Mouse (Mus musculus): ENCODE measurements at regions not wholly inside any gene's neighbourhood (a gene's known extent, or its start where the extent isn't known, plus 50 kb on each side); places are given as distances from the start of the nearest gene placed in this dataset.

GRCm38 (mm10) chr2:48373086-48373485 is 440.8 kb upstream of the Acvr2a start:
- Histone ChIP-seq H3K9me3 (replicated peaks) (no peaks in the 10 kb centered on the region), H3K27ac (ENCODE audit: poor library complexity, severe bottlenecking) (no peak overlapping the region), H3K4me3 (no peak overlapping the region), H3K9ac (no peak overlapping the region), H3K27me3 (replicated peaks) (no peaks in the 10 kb centered on the region), H3K4me2 (no peak overlapping the region), H3K36me3 (no peaks in the 10 kb centered on the region), H3K4me1 (replicated peaks) (no peaks in the 10 kb centered on the region)
- no peak for ATAC-seq (ENCODE audit: insufficient number of reproducible peaks, low FRiP score)

GRCm38 (mm10) chr2:48374302-48374701 is 439.6 kb upstream of the Acvr2a start:
- Histone ChIP-seq H3K4me2 (no peak overlapping the region), H3K27me3 (replicated peaks) (no peaks in the 10 kb centered on the region), H3K36me3 (no peaks in the 10 kb centered on the region), H3K4me1 (replicated peaks) (no peaks in the 10 kb centered on the region), H3K27ac (ENCODE audit: poor library complexity, severe bottlenecking) (no peak overlapping the region), H3K4me3 (no peak overlapping the region), H3K9me3 (replicated peaks) (no peaks in the 10 kb centered on the region), H3K9ac (no peak overlapping the region)
- no peak for ATAC-seq (ENCODE audit: insufficient number of reproducible peaks, low FRiP score)
- 57% methylated on average over 4 of the region's 4 CpGs for WGBS

DNA sequence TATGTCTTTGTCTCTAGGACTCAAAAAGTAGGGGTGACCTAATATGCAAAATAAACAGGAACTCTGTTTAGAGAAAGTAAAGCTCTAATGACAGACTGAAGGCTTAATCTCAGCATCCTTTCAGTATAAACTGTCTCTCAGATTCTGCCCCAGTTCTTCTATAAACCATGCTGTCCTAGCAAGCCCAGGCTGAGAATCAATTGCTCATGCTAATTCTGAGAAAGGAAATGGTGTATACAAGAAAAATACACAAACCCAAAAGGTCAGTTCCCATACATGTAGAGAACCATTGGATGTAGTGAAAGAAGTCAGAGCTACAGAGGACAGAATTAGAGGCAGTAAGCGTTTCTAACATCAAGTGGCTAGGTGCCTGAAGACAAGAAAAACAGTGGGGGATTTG is 435.7 kb upstream of the Acvr2a start:
- Histone ChIP-seq H3K4me3 (no peak overlapping the region), H3K4me2 (no peak overlapping the region), H3K27me3 (replicated peaks) (no peaks in the 10 kb centered on the region), H3K9ac (no peak overlapping the region), H3K36me3 (no peaks in the 10 kb centered on the region), H3K9me3 (replicated peaks) (no peaks in the 10 kb centered on the region), H3K27ac (ENCODE audit: poor library complexity, severe bottlenecking) (no peak overlapping the region), H3K4me1 (replicated peaks) (peaks cover 5% of the 10 kb centered on the region; the same call in 1 of the 2 replicates)
- ATAC-seq (ENCODE audit: insufficient number of reproducible peaks, low FRiP score) = no peak
- 71% methylated on average over 1 of the region's 1 CpGs for WGBS

GRCm38 (mm10) chr2:48378749-48379148 is 435.2 kb upstream of the Acvr2a start:
- Histone ChIP-seq H3K36me3 (no peaks in the 10 kb centered on the region), H3K9me3 (replicated peaks) (no peaks in the 10 kb centered on the region), H3K4me2 (no peak overlapping the region), H3K9ac (no peak overlapping the region), H3K4me1 (replicated peaks) (peaks cover 5% of the 10 kb centered on the region; the same call in 1 of the 2 replicates), H3K27me3 (replicated peaks) (no peaks in the 10 kb centered on the region), H3K27ac (ENCODE audit: poor library complexity, severe bottlenecking) (no peak overlapping the region), H3K4me3 (no peak overlapping the region)
- WGBS = 74% methylated on average over 2 of the region's 2 CpGs
- no peak for ATAC-seq (ENCODE audit: insufficient number of reproducible peaks, low FRiP score)

- peaks cover 5% of the 10 kb centered on the region; the same call in 1 of the 2 replicates for H3K4me1 ChIP-seq (replicated peaks)
- H3K27me3 ChIP-seq (replicated peaks) = no peaks in the 10 kb centered on the region
- no peaks in the 10 kb centered on the region for H3K36me3 ChIP-seq
- no peak for ATAC-seq (ENCODE audit: insufficient number of reproducible peaks, low FRiP score)
- 33% methylated on average over 5 of the region's 5 CpGs for WGBS
- H3K9me3 ChIP-seq (replicated peaks) = no peaks in the 10 kb centered on the region
- no peak overlapping the region for H3K27ac ChIP-seq (ENCODE audit: poor library complexity, severe bottlenecking)
- H3K4me3 ChIP-seq = no peak overlapping the region
- H3K4me2 ChIP-seq = no peak overlapping the region
- H3K9ac ChIP-seq = no peak overlapping the region
Measured at GRCm38 (mm10) chr2:48380140-48380539, 433.8 kb upstream of the Acvr2a start.

- Histone ChIP-seq H3K27me3 (replicated peaks) (no peaks in the 10 kb centered on the region), H3K4me1 (replicated peaks) (peaks cover 5% of the 10 kb centered on the region; the same call in 1 of the 2 replicates), H3K36me3 (no peaks in the 10 kb centered on the region), H3K9ac (no peak overlapping the region), H3K4me2 (no peak overlapping the region), H3K27ac (ENCODE audit: poor library complexity, severe bottlenecking) (no peak overlapping the region), H3K9me3 (replicated peaks) (no peaks in the 10 kb centered on the region), H3K4me3 (no peak overlapping the region)
- ATAC-seq (ENCODE audit: insufficient number of reproducible peaks, low FRiP score) = no peak
- WGBS = 46% methylated on average over 2 of the region's 2 CpGs
Measured at GRCm38 (mm10) chr2:48380786-48381185, 433.1 kb upstream of the Acvr2a start.

DNA sequence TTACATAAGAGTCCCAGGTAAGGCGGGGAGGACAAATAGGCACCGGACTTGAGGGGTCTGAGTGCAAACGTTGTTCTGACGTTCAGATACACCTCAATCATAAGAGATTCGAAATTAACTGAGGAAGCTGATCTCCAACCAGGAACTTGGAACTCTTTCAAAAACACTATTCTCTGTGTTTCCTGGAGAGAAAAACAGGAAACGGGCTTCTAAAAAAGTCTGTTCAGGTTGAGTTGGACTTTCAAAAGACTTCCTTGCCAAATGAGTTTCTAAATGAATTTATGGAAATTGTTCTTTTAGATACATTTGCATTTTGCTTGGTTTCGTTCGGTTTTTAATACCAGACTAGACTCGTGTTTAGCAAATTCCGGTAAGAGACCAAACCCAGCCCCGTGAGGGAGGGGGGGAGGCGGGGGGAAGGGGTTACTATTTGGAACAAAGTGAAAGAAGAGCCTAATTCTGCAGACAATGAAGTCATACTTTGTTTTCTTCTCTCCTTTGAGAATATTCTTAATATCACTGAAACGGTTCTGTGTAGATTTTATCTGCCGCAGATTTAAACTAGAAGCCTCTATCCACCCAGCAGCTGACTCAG is 432.3 kb upstream of the Acvr2a start:
- Histone ChIP-seq H3K36me3 (no peaks in the 10 kb centered on the region), H3K4me3 (no peak overlapping the region), H3K27me3 (replicated peaks) (no peaks in the 10 kb centered on the region), H3K4me2 (no peak overlapping the region), H3K27ac (ENCODE audit: poor library complexity, severe bottlenecking) (no peak overlapping the region), H3K9me3 (replicated peaks) (no peaks in the 10 kb centered on the region), H3K4me1 (replicated peaks) (peaks cover 5% of the 10 kb centered on the region; the same call in 1 of the 2 replicates), H3K9ac (no peak overlapping the region)
- 79% methylated on average over 14 of the region's 14 CpGs for WGBS
- no peak for ATAC-seq (ENCODE audit: insufficient number of reproducible peaks, low FRiP score)

DNA sequence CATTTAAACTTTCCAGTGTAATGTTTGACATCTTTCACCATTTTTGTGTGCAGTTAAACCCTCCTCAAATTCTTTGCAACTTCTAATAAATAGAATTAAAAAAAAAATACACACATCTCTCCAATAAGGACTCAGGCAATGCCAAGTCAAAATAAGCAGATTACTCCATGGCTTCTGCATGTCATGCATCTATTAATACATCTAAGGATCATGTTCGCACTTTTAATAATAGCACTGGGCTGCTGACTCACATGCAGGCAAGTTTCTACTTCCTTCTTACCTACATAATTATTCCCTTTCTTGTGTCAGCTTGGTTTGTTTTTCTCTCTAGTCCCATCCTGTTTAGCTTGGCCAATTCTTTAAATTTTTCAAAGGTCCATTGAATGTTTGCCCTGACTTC is 415.4 kb upstream of the Acvr2a start:
- Histone ChIP-seq H3K27me3 (replicated peaks) (no peaks in the 10 kb centered on the region), H3K27ac (ENCODE audit: poor library complexity, severe bottlenecking) (no peak overlapping the region), H3K4me3 (no peak overlapping the region), H3K9ac (no peak overlapping the region), H3K4me1 (replicated peaks) (peaks cover 6% of the 10 kb centered on the region), H3K9me3 (replicated peaks) (no peaks in the 10 kb centered on the region), H3K4me2 (no peak overlapping the region), H3K36me3 (no peaks in the 10 kb centered on the region)
- ATAC-seq (ENCODE audit: insufficient number of reproducible peaks, low FRiP score) = no peak
- WGBS = 73% methylated on average over 1 of the region's 1 CpGs

DNA sequence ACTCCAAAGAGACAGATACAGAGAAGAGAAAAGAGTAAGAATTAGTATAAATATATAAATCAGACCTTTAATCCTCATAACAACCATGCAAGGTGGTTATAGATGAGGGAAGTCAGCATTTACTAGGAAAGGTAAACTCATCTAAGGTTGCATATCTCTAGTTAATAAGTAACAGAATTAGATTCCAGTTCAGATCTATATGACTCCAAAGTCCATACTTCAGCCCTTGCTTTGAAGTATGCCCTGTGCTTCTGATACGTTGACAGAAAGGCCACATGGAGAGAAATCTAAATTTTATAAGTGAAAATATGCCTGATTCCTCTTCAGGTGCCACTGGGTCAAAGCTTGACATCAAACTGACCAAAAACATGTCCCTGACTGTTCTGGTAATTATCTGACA is 414.7 kb upstream of the Acvr2a start:
- Histone ChIP-seq H3K9me3 (replicated peaks) (no peaks in the 10 kb centered on the region), H3K27me3 (replicated peaks) (no peaks in the 10 kb centered on the region), H3K4me2 (no peak overlapping the region), H3K27ac (ENCODE audit: poor library complexity, severe bottlenecking) (no peak overlapping the region), H3K4me1 (replicated peaks) (peaks cover 6% of the 10 kb centered on the region), H3K9ac (no peak overlapping the region), H3K36me3 (no peaks in the 10 kb centered on the region), H3K4me3 (no peak overlapping the region)
- 69% methylated on average over 1 of the region's 1 CpGs for WGBS
- no peak for ATAC-seq (ENCODE audit: insufficient number of reproducible peaks, low FRiP score)

DNA sequence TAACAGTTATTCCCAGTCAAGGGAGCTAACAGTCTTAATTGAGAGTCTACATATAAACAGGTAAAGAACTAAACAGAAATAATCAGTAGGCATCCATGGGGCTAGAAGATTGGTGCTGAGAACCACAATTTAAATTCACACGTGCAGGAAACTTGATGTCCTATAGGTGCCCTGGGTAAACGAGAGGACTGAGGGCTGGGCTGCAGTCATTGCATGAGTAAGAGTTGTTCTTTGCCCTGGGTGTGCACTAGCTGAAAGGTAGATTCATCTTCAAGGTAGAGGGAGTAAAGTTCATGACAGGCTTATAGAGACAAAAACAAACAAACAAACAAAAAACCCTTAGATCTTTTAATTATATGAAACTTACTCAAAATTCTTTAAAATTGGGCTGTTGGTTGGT is 411.1 kb upstream of the Acvr2a start:
- H3K4me1 ChIP-seq (replicated peaks) = peaks cover 6% of the 10 kb centered on the region
- H3K27ac ChIP-seq (ENCODE audit: poor library complexity, severe bottlenecking) = no peak overlapping the region
- no peaks in the 10 kb centered on the region for H3K27me3 ChIP-seq (replicated peaks)
- no peak overlapping the region for H3K9ac ChIP-seq
- no peaks in the 10 kb centered on the region for H3K9me3 ChIP-seq (replicated peaks)
- no peak overlapping the region for H3K4me2 ChIP-seq
- no peaks in the 10 kb centered on the region for H3K36me3 ChIP-seq
- ATAC-seq (ENCODE audit: insufficient number of reproducible peaks, low FRiP score) = no peak
- 56% methylated on average over 2 of the region's 2 CpGs for WGBS
- H3K4me3 ChIP-seq = no peak overlapping the region

DNA sequence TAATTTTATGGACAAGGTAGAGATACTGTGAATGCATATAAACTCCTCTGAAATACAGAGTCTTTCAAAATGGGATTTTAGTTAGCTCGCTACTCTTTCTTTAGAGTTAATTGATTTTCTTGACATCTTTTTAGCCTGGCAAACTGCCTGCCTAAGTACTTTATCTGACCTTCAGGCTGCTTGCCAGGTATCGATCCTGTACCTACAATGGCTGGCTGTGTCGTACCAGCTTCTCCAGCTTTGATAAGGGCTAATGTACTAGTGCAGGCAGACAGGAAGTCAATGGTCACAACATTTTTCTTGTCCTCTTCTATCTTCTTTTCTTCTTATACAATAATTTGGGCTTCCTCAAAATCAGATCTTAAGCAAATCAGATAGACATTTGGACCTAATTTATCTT is 409.4 kb upstream of the Acvr2a start:
- WGBS = 40% methylated on average over 3 of the region's 3 CpGs
- no peak for ATAC-seq (ENCODE audit: insufficient number of reproducible peaks, low FRiP score)

DNA sequence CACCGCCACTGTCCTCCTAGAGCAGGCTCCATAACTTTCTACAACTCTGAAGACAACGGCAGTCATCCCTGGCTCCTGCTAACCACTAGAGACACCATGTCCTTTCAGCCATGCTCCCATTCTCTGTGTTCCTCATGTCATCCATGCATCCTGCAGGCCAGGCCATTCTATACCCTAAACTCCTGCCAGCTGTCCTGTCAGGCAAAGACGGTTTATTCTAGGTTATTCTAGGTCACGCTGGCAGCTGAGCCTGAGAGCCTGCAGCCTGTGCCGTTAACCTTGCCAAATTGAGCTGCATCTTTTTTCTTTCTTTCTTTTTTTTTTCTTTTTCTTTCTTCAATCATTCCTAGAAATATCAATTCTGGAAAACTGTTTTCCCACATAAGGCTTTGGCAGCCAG is 406.0 kb upstream of the Acvr2a start:
- 87% methylated on average over 5 of the region's 5 CpGs for WGBS
- ATAC-seq (ENCODE audit: insufficient number of reproducible peaks, low FRiP score) = no peak
- Histone ChIP-seq H3K27me3 (replicated peaks) (no peaks in the 10 kb centered on the region), H3K27ac (ENCODE audit: poor library complexity, severe bottlenecking) (no peak overlapping the region), H3K9ac (no peak overlapping the region), H3K9me3 (replicated peaks) (no peaks in the 10 kb centered on the region), H3K4me3 (no peak overlapping the region), H3K4me1 (replicated peaks) (no peaks in the 10 kb centered on the region), H3K36me3 (no peaks in the 10 kb centered on the region), H3K4me2 (no peak overlapping the region)

More for the DNA sequence above, 409.4 kb upstream of the Acvr2a start:
- no peak overlapping the region for H3K9ac ChIP-seq
- H3K4me1 ChIP-seq (replicated peaks) = peaks cover 6% of the 10 kb centered on the region
- H3K27me3 ChIP-seq (replicated peaks) = no peaks in the 10 kb centered on the region
- H3K27ac ChIP-seq (ENCODE audit: poor library complexity, severe bottlenecking) = no peak overlapping the region
- H3K36me3 ChIP-seq = no peaks in the 10 kb centered on the region
- no peak overlapping the region for H3K4me3 ChIP-seq
- H3K9me3 ChIP-seq (replicated peaks) = no peaks in the 10 kb centered on the region
- no peak overlapping the region for H3K4me2 ChIP-seq

All from heart, embryonic 12.5 days (tissue).